Mouse (Mus musculus): ENCODE data around the gene Dhodh. TPM values are rescaled to one million over a fixed set of nuclear protein-coding genes. Genes with fewer than 3 reads are reported as not detected.

Gene Dhodh
- polyA plus RNA-seq, 1 experiment from 2014 or later = 58.3 TPM

DNA sequence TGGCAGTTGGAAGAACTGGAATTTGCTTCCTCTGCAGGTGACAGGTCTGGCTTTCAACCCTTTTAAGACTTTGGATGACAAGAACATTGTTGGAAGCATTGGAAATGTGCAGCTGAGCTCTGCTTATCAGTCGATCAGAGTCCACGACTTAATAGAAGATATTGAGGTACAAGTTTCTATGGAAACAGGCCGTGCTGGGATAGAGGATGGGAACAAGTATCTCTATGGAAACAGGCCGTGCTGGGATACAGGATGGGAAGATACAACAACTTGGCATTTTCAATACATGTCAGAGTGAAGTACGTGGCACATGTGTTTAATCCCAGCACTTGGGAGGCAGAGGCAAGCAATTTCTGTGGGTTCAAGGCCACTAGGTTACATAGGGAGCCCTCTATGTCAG lies 24.0 kb upstream of the Dhodh start:
- no peak overlapping the region for H3K27ac ChIP-seq (ENCODE audit: low read depth, low read length)
- DNase-seq (ENCODE audit: low spot score) (no peak), ATAC-seq (replicated peaks; ENCODE audit: low FRiP score) (no peak)
- H3K4me1 ChIP-seq (replicated peaks; ENCODE audit: control insufficient read depth, insufficient read depth, low read length) = no peaks in the 10 kb centered on the region
- H3K9me3 ChIP-seq (ENCODE audit: control insufficient read depth, low read length) = no peaks in the 10 kb centered on the region
- H3K9ac ChIP-seq (ENCODE audit: low read depth, low read length) = no peak overlapping the region
- H3K4me3 ChIP-seq (ENCODE audit: low read depth, low read length) = no peak overlapping the region
- no peaks in the 10 kb centered on the region for H3K36me3 ChIP-seq (ENCODE audit: control insufficient read depth, insufficient read depth, low read length)
- no peak overlapping the region for H3K4me2 ChIP-seq
- H3K27me3 ChIP-seq (replicated peaks; ENCODE audit: control insufficient read depth, insufficient read depth, low read length) = no peaks in the 10 kb centered on the region
- WGBS = 88% methylated on average over 5 of the region's 5 CpGs

DNA sequence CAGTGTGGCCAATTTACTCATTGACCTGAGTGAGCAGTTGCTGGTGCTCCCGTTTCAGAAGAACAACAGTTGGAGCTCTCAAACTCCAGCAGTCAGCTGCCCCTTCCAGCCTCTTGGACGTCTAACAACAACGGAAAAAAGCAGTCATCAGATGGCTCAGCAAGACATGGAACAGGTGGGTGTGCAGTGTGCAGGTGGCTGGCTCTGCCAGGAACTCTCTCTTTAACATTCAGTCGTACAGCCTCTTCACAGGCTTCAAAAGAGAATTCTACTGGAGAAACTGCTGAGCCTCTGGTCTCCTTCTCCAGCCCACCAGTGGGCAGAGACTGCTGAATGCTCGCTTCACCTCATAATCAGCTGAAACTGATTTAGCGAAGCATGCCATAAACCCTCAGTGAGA lies 20.2 kb upstream of the Dhodh start:
- H3K4me3 ChIP-seq (ENCODE audit: low read depth, low read length) = no peak overlapping the region
- no peak for DNase-seq (ENCODE audit: low spot score)
- ATAC-seq (replicated peaks; ENCODE audit: low FRiP score) = no peak
- H3K9ac ChIP-seq (ENCODE audit: low read depth, low read length) = no peak overlapping the region
- no peak overlapping the region for H3K27ac ChIP-seq (ENCODE audit: low read depth, low read length)
- H3K36me3 ChIP-seq (ENCODE audit: control insufficient read depth, insufficient read depth, low read length) = no peaks in the 10 kb centered on the region
- no peaks in the 10 kb centered on the region for H3K27me3 ChIP-seq (replicated peaks; ENCODE audit: control insufficient read depth, insufficient read depth, low read length)
- H3K4me2 ChIP-seq = no peak overlapping the region
- H3K9me3 ChIP-seq (ENCODE audit: control insufficient read depth, low read length) = no peaks in the 10 kb centered on the region
- no peaks in the 10 kb centered on the region for H3K4me1 ChIP-seq (replicated peaks; ENCODE audit: control insufficient read depth, insufficient read depth, low read length)
- 72% methylated on average over 6 of the region's 6 CpGs for WGBS

DNA sequence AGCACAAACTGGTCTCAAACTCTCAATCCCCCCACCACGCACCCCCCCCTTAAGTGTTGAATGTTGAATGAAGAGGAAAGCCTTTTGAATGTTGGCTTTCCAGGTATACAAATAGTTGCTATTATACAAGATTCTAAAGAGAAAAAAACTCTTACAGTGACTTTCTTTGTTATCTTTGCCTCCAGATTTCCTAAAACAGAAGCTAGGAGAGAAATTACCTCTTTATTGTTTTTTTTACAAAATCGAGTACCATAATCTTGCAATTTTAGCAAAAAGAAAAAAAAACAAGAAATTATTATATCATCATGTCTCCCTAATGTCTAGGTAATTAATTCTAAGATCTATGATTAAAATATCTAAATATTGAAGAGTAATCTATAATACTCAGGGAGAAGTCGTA lies 7.1 kb upstream of the Dhodh start:
- Histone ChIP-seq H3K27ac (ENCODE audit: low read depth, low read length) (no peak overlapping the region), H3K4me2 (no peak overlapping the region), H3K9me3 (ENCODE audit: control insufficient read depth, low read length) (no peaks in the 10 kb centered on the region), H3K9ac (ENCODE audit: low read depth, low read length) (no peak overlapping the region), H3K36me3 (ENCODE audit: control insufficient read depth, insufficient read depth, low read length) (no peaks in the 10 kb centered on the region), H3K4me3 (ENCODE audit: low read depth, low read length) (no peak overlapping the region), H3K4me1 (replicated peaks; ENCODE audit: control insufficient read depth, insufficient read depth, low read length) (no peaks in the 10 kb centered on the region; the same call in 1 of the 2 replicates), H3K27me3 (replicated peaks; ENCODE audit: control insufficient read depth, insufficient read depth, low read length) (no peaks in the 10 kb centered on the region)
- DNase-seq (ENCODE audit: low spot score) (no peak), ATAC-seq (replicated peaks; ENCODE audit: low FRiP score) (no peak)
- 75% methylated on average over 3 of the region's 3 CpGs for WGBS

DNA sequence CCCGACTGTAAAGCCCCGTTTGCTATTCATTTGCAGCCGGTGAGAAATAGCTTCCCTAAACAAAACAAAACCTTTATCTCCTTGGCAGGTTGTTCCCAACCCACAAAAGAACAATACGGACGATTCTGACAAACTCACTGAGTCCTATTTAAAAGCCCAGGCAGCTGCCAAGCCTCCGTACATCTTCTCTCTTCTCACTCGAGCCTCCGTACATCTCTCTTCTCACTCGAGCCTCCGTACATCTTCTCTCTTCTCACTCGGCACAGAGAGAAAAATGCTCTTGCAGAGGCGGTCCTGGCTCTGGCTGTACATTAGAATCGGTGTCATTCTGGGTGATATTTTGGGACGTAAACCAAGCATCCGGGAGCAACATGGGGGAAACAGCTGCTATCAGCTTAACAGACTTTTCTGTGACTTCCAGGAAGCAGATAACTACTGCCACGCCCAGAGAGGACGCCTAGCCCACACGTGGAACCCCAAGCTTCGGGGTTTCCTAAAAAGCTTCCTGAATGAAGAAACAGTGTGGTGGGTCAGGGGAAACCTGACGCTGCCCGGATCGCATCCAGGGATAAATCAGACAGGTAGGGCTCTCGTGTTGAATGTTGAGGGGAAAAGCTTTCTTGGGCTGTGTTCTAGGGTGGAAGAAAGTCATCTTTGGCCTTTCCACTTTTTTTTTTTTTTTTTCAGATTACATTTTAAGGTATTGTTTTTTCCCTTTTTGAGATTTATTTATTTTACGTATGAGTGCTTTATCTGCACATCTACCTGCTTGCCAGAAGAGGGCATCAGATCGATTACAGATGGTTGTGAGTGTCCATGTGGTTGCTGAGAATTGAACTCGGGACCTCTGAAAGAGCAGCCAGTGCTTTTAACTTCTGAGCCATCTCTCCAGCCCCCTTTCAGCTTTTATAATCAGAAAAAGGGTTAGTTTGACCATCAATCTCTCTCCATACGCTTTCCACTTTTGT lies 6.1 kb upstream of the Dhodh start, which contains the start of gene Pkd1l3:
Pkd1l3 (plus strand) TSS at position 275 of the 968 bp plus-strand sequence.
- no peaks in the 10 kb centered on the region for H3K27me3 ChIP-seq (replicated peaks; ENCODE audit: control insufficient read depth, insufficient read depth, low read length)
- H3K9me3 ChIP-seq (ENCODE audit: control insufficient read depth, low read length) = no peaks in the 10 kb centered on the region
- no peak for DNase-seq (ENCODE audit: low spot score)
- peak; percentile 68 for ATAC-seq (replicated peaks; ENCODE audit: low FRiP score)
- H3K4me1 ChIP-seq (replicated peaks; ENCODE audit: control insufficient read depth, insufficient read depth, low read length) = no peaks in the 10 kb centered on the region; the same call in 1 of the 2 replicates
- H3K9ac ChIP-seq (ENCODE audit: low read depth, low read length) = peak within 1 kb of the TSS; percentile 11
- peak within 1 kb of the TSS; percentile 65 for H3K4me2 ChIP-seq
- H3K27ac ChIP-seq (ENCODE audit: low read depth, low read length) = no peak within 1 kb of the TSS
- H3K4me3 ChIP-seq (ENCODE audit: low read depth, low read length) = peak within 1 kb of the TSS; percentile 48
- no peaks in the 10 kb centered on the region for H3K36me3 ChIP-seq (ENCODE audit: control insufficient read depth, insufficient read depth, low read length)
- 24% methylated on average over 27 of the region's 27 CpGs for WGBS

DNA sequence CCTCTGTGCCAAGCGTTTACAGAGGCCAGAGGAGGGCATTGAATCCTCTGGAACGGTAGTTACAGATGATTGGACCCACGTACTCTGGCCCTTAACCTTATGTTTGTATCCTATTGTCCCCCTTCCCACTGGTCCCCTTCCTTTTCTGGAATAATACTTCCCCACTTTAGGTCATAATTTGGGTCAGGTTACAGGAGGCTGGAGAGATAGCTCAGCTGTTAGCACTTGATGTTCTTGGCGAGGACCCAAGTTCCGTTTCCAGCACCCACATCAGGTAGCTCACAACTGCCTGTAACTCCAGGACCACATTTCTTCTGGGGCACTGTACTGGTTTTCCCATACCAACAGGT lies 655 bp upstream of the Dhodh start:
- WGBS = 14% methylated on average over 5 of the region's 5 CpGs
- no peaks in the 10 kb centered on the region for H3K9me3 ChIP-seq (ENCODE audit: control insufficient read depth, low read length)
- H3K4me2 ChIP-seq = peak overlapping the region; percentile 84
- H3K4me3 ChIP-seq (ENCODE audit: low read depth, low read length) = peak overlapping the region; percentile 74
- peak overlapping the region; percentile 80 for H3K9ac ChIP-seq (ENCODE audit: low read depth, low read length)
- ATAC-seq (replicated peaks; ENCODE audit: low FRiP score) (no peak), DNase-seq (ENCODE audit: low spot score) (no peak)
- peaks cover 4% of the 10 kb centered on the region; the same call in 1 of the 2 replicates for H3K36me3 ChIP-seq (ENCODE audit: control insufficient read depth, insufficient read depth, low read length)
- H3K27me3 ChIP-seq (replicated peaks; ENCODE audit: control insufficient read depth, insufficient read depth, low read length) = no peaks in the 10 kb centered on the region
- peak overlapping the region; percentile 98 for H3K27ac ChIP-seq (ENCODE audit: low read depth, low read length)
- H3K4me1 ChIP-seq (replicated peaks; ENCODE audit: control insufficient read depth, insufficient read depth, low read length) = peaks cover 11% of the 10 kb centered on the region

DNA sequence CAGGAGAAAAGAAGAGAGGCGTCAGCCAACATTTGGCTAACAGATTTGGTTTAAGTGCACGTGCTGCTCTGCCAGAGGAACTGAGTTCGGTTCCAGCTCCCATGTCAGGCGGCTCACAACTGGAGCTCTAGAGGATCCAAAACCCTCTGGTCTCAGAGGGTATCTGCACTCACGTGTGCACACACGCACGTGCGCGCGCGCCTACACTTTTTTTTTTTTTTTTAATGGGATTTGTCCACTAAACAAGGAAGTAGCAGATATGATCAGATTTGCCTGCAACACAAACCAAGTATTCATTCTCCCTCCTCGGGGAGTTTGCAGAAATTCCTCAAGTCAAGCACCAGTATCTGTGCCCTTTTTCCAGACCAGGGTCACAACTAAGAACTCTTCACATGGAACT lies 823 bp downstream of the Dhodh start:
- Histone ChIP-seq H3K4me3 (ENCODE audit: low read depth, low read length) (peak overlapping the region; percentile 74), H3K9me3 (ENCODE audit: control insufficient read depth, low read length) (no peaks in the 10 kb centered on the region), H3K9ac (ENCODE audit: low read depth, low read length) (peak overlapping the region; percentile 80), H3K36me3 (ENCODE audit: control insufficient read depth, insufficient read depth, low read length) (peaks cover 10% of the 10 kb centered on the region; the same call in 1 of the 2 replicates), H3K27me3 (replicated peaks; ENCODE audit: control insufficient read depth, insufficient read depth, low read length) (no peaks in the 10 kb centered on the region), H3K27ac (ENCODE audit: low read depth, low read length) (peak overlapping the region; percentile 98; the same call in 1 of the 2 replicates), H3K4me1 (replicated peaks; ENCODE audit: control insufficient read depth, insufficient read depth, low read length) (peaks cover 11% of the 10 kb centered on the region), H3K4me2 (peak overlapping the region; percentile 84)
- ATAC-seq (replicated peaks; ENCODE audit: low FRiP score) = no peak
- peak; percentile 55 for DNase-seq (ENCODE audit: low spot score)
- 9% methylated on average over 12 of the region's 12 CpGs for WGBS

DNA sequence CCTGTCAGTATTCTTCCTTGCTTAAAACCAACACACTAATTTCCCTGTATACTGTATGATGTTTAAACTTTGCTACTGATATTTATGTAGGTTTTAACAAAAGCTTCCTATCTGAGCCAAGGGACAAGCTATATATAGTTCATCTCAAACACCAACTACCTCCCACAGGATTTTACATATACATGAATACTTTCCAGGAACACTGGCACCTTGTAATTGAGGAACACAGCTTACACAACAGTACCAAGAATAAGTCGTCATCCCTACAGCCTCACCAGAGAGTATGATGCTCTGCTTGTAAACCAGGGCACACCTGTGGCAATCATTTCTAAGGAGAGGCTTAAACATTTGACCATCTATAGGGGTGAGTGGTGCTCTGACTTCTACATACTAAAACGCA lies 1.7 kb downstream of the Dhodh start:
- WGBS = 69% methylated on average over 2 of the region's 2 CpGs
- peaks cover 10% of the 10 kb centered on the region; the same call in 1 of the 2 replicates for H3K36me3 ChIP-seq (ENCODE audit: control insufficient read depth, insufficient read depth, low read length)
- no peak overlapping the region for H3K9ac ChIP-seq (ENCODE audit: low read depth, low read length)
- DNase-seq (ENCODE audit: low spot score) (no peak), ATAC-seq (replicated peaks; ENCODE audit: low FRiP score) (no peak)
- H3K27me3 ChIP-seq (replicated peaks; ENCODE audit: control insufficient read depth, insufficient read depth, low read length) = no peaks in the 10 kb centered on the region
- peak overlapping the region; percentile 74 for H3K4me3 ChIP-seq (ENCODE audit: low read depth, low read length)
- peak overlapping the region; percentile 84; the same call in 1 of the 2 replicates for H3K4me2 ChIP-seq
- H3K9me3 ChIP-seq (ENCODE audit: control insufficient read depth, low read length) = no peaks in the 10 kb centered on the region
- H3K27ac ChIP-seq (ENCODE audit: low read depth, low read length) = no peak overlapping the region
- peaks cover 11% of the 10 kb centered on the region for H3K4me1 ChIP-seq (replicated peaks; ENCODE audit: control insufficient read depth, insufficient read depth, low read length)

DNA sequence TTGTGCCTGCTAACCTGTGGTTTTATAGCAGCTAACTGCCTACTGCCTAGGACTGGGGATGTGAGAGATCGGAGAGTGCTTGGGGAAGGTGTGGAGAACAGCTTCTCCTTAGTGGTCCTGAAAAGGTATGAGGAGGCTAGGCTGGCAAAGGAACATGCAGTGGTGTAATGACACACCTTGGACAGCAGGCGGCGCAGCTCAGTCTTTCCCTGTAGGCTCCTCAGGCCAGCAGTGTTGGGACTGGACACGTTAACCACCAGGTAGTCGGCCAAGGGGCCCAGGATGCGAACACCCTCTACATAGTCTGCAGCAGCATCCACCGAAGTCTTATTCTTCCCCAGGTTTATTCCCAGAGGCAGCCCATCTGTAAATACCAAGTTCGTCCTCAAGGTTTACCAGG lies 12.6 kb downstream of the Dhodh start:
- 46% methylated on average over 8 of the region's 8 CpGs for whole genome bisulfite sequencing
- no peak; the same call in 1 of the 2 replicates for ATAC-seq (replicated peaks; ENCODE audit: low FRiP score)

More for the DNA sequence above, 12.6 kb downstream of the Dhodh start:
- Histone ChIP-seq H3K9me3 (ENCODE audit: control insufficient read depth, low read length) (no peaks in the 10 kb centered on the region), H3K4me2 (no peak overlapping the region), H3K27me3 (replicated peaks; ENCODE audit: control insufficient read depth, insufficient read depth, low read length) (no peaks in the 10 kb centered on the region), H3K27ac (ENCODE audit: low read depth, low read length) (no peak overlapping the region), H3K4me3 (ENCODE audit: low read depth, low read length) (no peak overlapping the region), H3K36me3 (ENCODE audit: control insufficient read depth, insufficient read depth, low read length) (peaks cover 23% of the 10 kb centered on the region), H3K4me1 (replicated peaks; ENCODE audit: control insufficient read depth, insufficient read depth, low read length) (no peaks in the 10 kb centered on the region), H3K9ac (ENCODE audit: low read depth, low read length) (no peak overlapping the region)
- DNase-seq (ENCODE audit: low spot score) = peak; percentile 56
